Mouse (Mus musculus) limb, embryonic 11.5 days (tissue): ENCODE measurements at regions not wholly inside any gene's neighbourhood (a gene's known extent, or its start where the extent isn't known, plus 50 kb on each side); places are given as distances from the start of the nearest gene placed in this dataset.

Experiments
- ATAC-seq: fragments of 200-750 bp; cut with Nextera tagmentation; 2 replicates; pipeline ENCODE4 v1.8.0; 2017; ENCODE audit warnings: low read depth; ENCODE audit not compliant: insufficient number of reproducible peaks, low FRiP score, low TSS enrichment
- DNase-seq: peaks from one replicate; pipeline ENCODE4 v3.0.0-alpha.2; 2015; ENCODE audit warnings: low spot score
- H3K27ac ChIP-seq: fragments of 300-500 bp; sonication (generic); replicated peaks from 2 replicates; pipeline ENCODE4 v1.5.1; 2014; ENCODE audit warnings: low read depth, mild to moderate bottlenecking, low read length
- H3K27me3 ChIP-seq: fragments of 300-500 bp; sonication (generic); 2 replicates; pipeline ENCODE4 v1.6.1; 2014; ENCODE audit warnings: mild to moderate bottlenecking, low read length, mixed read lengths; ENCODE audit not compliant: control insufficient read depth, insufficient read depth
- H3K36me3 ChIP-seq: fragments of 300-500 bp; sonication (generic); 2 replicates; pipeline ENCODE4 v1.6.1; 2014; ENCODE audit warnings: mild to moderate bottlenecking, low read length, moderate library complexity, mixed read lengths; ENCODE audit not compliant: control insufficient read depth, insufficient read depth
- H3K4me1 ChIP-seq: fragments of 300-500 bp; sonication (generic); 2 replicates; pipeline ENCODE4 v1.6.1; 2014; ENCODE audit warnings: low read length, mixed read lengths; ENCODE audit not compliant: control insufficient read depth, insufficient read depth
- H3K4me2 ChIP-seq: fragments of 300-500 bp; sonication (generic); 2 replicates; pipeline ENCODE4 v1.6.1; 2014; ENCODE audit warnings: low read depth, mild to moderate bottlenecking, moderate library complexity; ENCODE audit not compliant: severe bottlenecking
- H3K4me3 ChIP-seq: fragments of 300-500 bp; sonication (generic); 2 replicates; pipeline ENCODE4 v1.5.1; 2014; ENCODE audit warnings: low read depth, low read length
- H3K9ac ChIP-seq: fragments of 300-500 bp; sonication (generic); 2 replicates; pipeline ENCODE4 v1.6.1; 2014; ENCODE audit warnings: mild to moderate bottlenecking, low read length
- H3K9me3 ChIP-seq: fragments of 300-500 bp; sonication (generic); 2 replicates; pipeline ENCODE4 v1.6.1; 2016; ENCODE audit warnings: low read length; ENCODE audit not compliant: control insufficient read depth
- WGBS: fragments of 180-500 bp; shearing (Covaris S2); extraction: QIAGEN DNeasy Blood & Tissue Kit; methylation state at CpG from one replicate; pipeline ENCODE4 v1.1.7; 2014; 5-methylcytosine and 5-hydroxymethylcytosine counted together

DNA sequence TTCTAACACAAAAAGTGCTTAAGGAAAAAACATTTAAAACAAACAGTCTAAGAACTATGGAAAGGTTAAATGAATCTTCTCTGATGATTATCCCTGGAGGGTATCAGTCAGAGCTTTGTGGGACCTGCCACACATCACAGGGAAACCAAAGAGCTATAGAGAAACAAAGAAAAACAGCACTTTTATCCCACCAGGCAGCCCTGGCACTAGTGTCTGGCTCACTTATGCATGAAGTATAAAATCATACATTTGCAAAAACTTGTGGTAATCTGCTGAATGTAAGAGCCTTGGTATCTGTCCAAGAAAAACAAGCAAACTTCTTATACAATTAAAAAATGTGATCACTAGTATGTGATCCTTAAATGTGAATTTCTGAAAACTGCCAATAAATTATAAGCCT is 972.4 kb upstream of the Ctnnd2 start:
- Histone ChIP-seq H3K27me3 (no peaks in the 10 kb centered on the region), H3K4me2 (no peak overlapping the region), H3K9me3 (no peaks in the 10 kb centered on the region), H3K4me1 (no peaks in the 10 kb centered on the region), H3K27ac (no peak overlapping the region), H3K36me3 (no peaks in the 10 kb centered on the region), H3K9ac (no peak overlapping the region), H3K4me3 (no peak overlapping the region)
- ATAC-seq (no peak), DNase-seq (no peak)

DNA sequence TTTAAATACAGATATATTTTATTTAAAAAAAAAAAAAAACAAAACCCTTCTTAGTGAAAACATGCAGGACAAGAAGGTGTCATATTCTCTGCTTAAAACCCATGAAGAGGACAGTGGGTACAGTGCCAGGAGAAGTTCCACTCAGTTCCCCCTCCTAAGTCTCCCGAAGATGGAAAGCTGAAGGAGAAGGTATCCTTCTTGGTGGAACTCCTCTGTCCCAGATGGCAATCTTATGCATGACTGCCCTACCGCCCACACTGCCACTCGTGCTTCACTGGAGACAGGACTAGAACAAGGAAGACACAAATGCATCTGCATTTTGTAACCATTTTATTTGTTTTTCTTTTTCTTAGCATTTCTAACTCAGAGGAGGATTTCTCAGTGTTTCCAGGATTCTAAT is 948.7 kb upstream of the Ctnnd2 start:
- Histone ChIP-seq H3K9ac (no peak overlapping the region), H3K36me3 (no peaks in the 10 kb centered on the region), H3K4me2 (no peak overlapping the region), H3K27ac (no peak overlapping the region), H3K4me3 (no peak overlapping the region), H3K9me3 (no peaks in the 10 kb centered on the region), H3K4me1 (no peaks in the 10 kb centered on the region), H3K27me3 (no peaks in the 10 kb centered on the region)
- no peak for ATAC-seq
- DNase-seq, result no peak
- 78% methylated on average over 3 of the region's 3 CpGs for WGBS

DNA sequence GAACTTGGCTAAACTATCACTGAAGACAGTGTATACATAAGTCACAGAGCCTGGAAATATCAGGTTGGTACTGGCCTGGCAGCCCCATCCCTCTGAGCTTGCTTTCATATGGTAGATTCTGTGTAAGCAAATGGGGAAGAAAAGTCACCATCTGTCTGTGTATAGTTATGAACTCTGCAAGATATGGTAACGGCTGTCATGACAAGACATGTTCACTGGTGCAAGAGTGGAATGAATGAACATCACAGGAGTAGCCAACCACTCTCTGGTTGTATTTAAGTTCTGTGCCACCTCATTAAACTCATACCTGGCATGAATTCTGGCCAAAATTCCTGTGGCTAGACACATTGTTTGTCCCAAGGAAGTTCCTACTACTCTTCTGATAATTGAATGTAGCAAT is 945.5 kb upstream of the Ctnnd2 start:
- Histone ChIP-seq H3K4me1 (no peaks in the 10 kb centered on the region), H3K27ac (no peak overlapping the region), H3K4me3 (no peak overlapping the region), H3K36me3 (no peaks in the 10 kb centered on the region), H3K4me2 (no peak overlapping the region), H3K9ac (no peak overlapping the region), H3K27me3 (no peaks in the 10 kb centered on the region), H3K9me3 (no peaks in the 10 kb centered on the region)
- ATAC-seq, result no peak
- 88% methylated on average over 1 of the region's 1 CpGs for WGBS
- no peak for DNase-seq

DNA sequence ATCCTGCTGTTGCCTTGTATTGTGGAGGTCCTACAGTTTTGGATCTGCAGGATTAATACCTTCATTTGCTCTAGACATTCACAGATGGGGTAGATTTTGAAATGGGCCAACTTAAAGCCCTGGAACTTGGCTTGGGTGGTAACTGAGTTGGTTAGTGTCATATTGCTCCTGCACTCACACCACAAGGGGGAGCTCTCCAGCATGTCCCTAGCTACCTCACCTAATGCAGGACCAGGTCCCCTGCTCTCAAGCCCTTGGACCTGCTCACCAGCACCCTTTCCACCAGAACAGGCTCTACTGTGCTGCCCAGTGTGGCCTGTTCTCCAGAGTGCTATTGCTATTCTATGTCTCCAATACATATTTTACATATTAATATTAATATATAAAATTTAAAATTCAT is 937.8 kb upstream of the Ctnnd2 start:
- Histone ChIP-seq H3K9me3 (no peaks in the 10 kb centered on the region), H3K27me3 (no peaks in the 10 kb centered on the region), H3K27ac (no peak overlapping the region), H3K4me1 (no peaks in the 10 kb centered on the region), H3K36me3 (no peaks in the 10 kb centered on the region), H3K4me2 (no peak overlapping the region), H3K4me3 (no peak overlapping the region), H3K9ac (no peak overlapping the region)
- no peak for DNase-seq
- no peak for ATAC-seq

DNA sequence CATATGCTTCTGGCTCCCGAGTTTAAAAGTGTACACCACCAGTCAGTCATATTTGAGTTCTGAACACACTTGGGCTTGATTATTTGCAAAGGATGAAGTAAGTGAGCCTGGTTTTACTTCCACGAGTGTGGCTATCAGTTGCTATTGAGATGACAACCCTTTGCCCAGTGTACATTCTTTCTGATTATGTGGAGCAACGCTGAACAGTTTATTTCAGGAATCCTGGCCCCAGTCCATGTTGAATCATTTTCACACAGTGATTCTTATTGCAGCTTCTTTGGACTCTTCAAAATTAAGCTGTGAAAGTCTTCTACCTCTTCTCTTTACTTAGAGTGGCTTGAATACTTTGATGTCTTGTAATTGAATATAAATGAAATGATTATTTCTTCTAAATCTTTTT is 917.2 kb upstream of the Ctnnd2 start:
- no peak overlapping the region for H3K4me2 ChIP-seq
- ATAC-seq, result no peak
- no peak for DNase-seq
- H3K9ac ChIP-seq, result no peak overlapping the region
- H3K9me3 ChIP-seq, result no peaks in the 10 kb centered on the region
- no peak overlapping the region for H3K27ac ChIP-seq
- H3K27me3 ChIP-seq, result no peaks in the 10 kb centered on the region
- no peaks in the 10 kb centered on the region for H3K4me1 ChIP-seq
- H3K36me3 ChIP-seq, result no peaks in the 10 kb centered on the region
- WGBS, result 80% methylated on average over 3 of the region's 3 CpGs
- H3K4me3 ChIP-seq, result no peak overlapping the region

DNA sequence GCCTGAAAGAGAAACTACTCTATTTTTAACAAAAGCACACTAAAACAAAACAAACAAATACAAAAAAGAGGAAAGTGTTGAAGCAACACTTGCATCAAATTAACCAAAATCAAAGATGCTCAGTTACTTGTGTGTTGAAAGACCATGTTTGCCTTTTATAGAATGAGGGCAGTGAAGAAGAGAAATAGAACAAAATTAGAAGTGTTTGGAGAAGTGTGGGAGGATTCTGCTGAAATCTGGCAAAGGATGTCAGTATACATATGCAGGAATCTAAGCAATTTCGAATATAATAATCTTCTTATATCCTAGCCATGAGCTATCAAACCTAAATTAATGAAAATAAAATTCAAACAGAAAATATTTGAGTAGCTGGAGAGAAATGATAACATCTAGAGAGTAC is 905.6 kb upstream of the Ctnnd2 start:
- Histone ChIP-seq H3K4me3 (no peak overlapping the region), H3K9me3 (no peaks in the 10 kb centered on the region), H3K9ac (no peak overlapping the region), H3K27ac (no peak overlapping the region), H3K36me3 (no peaks in the 10 kb centered on the region), H3K4me2 (no peak overlapping the region), H3K27me3 (no peaks in the 10 kb centered on the region), H3K4me1 (no peaks in the 10 kb centered on the region)
- no peak for ATAC-seq
- no peak for DNase-seq
- WGBS, result 64% methylated on average over 1 of the region's 1 CpGs

DNA sequence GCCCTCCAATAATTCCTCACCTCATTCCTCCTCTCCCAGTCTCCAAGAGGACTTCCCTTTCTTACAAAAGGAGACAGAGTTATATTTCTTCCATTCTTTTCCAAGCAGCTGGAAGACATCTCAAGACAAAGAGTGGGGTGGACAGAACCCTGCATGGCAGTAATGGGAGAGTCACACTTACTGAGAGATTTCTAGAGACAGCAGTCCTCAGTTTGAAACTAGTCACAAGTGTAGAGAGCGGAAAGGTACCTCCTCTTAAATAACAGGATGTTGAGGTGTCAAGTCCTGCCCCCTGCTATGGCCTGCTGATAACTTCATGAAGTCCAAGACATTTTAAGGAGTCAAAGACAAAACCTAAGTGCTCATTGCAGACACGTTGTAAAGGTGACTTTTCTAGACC is 875.9 kb upstream of the Ctnnd2 start:
- no peaks in the 10 kb centered on the region for H3K27me3 ChIP-seq
- ATAC-seq (no peak), DNase-seq (peak; percentile 22)
- no peak overlapping the region for H3K9ac ChIP-seq
- H3K4me3 ChIP-seq, result no peak overlapping the region
- H3K36me3 ChIP-seq, result no peaks in the 10 kb centered on the region
- no peak overlapping the region for H3K27ac ChIP-seq
- H3K4me2 ChIP-seq, result no peak overlapping the region
- no peaks in the 10 kb centered on the region for H3K4me1 ChIP-seq
- 26% methylated on average over 2 of the region's 2 CpGs for WGBS
- H3K9me3 ChIP-seq, result no peaks in the 10 kb centered on the region
